Mouse (Mus musculus) ES-Bruce4 (cell line): Measurements from ENCODE around the gene Arhgap18. TPM values are rescaled to one million over a fixed set of nuclear protein-coding genes. Genes with fewer than 3 reads are reported as not detected.
"Not testable (repeated sequence)": the region's sequence is repeated elsewhere in the genome, so short reads cannot be mapped to it uniquely, and the experiment has no call there.

Source experiments
- H3K27ac ChIP-seq: 2 replicates; pipeline ENCODE4 v1.5.1; 2012; ENCODE audit warnings: low read length, inconsistent platforms; ENCODE audit not compliant: insufficient read depth
- H3K27me3 ChIP-seq: 2 replicates; pipeline ENCODE4 v1.6.1; 2012; ENCODE audit warnings: mild to moderate bottlenecking, low read length, inconsistent platforms; ENCODE audit not compliant: control insufficient read depth, poor library complexity, insufficient read depth, severe bottlenecking
- H3K36me3 ChIP-seq: 2 replicates; pipeline ENCODE4 v1.6.1; 2012; ENCODE audit warnings: inconsistent platforms, mild to moderate bottlenecking, low read length, moderate library complexity; ENCODE audit not compliant: control insufficient read depth, poor library complexity, insufficient read depth, severe bottlenecking
- H3K4me1 ChIP-seq: one replicate; pipeline ENCODE4 v1.8.1; 2011; ENCODE audit warnings: low read length; ENCODE audit not compliant: control insufficient read depth, insufficient read depth
- H3K4me3 ChIP-seq: 2 replicates; pipeline ENCODE4 v1.5.1; 2011; ENCODE audit warnings: low read depth, mild to moderate bottlenecking, low read length
- H3K9ac ChIP-seq: 2 replicates; pipeline ENCODE4 v1.6.1; 2012; ENCODE audit warnings: low read depth, mild to moderate bottlenecking, inconsistent platforms; ENCODE audit not compliant: poor library complexity, severe bottlenecking
- H3K9me3 ChIP-seq: replicated peaks from 2 replicates; pipeline ENCODE4 v1.6.1; 2012; ENCODE audit warnings: mild to moderate bottlenecking, low read length, inconsistent platforms; ENCODE audit not compliant: control insufficient read depth, poor library complexity, insufficient read depth, severe bottlenecking
- CTCF ChIP-seq: IDR thresholded peaks from one replicate; pipeline ENCODE4 v1.8.1; 2011; ENCODE audit warnings: low read depth, low read length
- EP300 ChIP-seq: IDR thresholded peaks from 2 replicates; pipeline ENCODE4 v1.6.1; 2011; ENCODE audit warnings: low read depth, low read length; ENCODE audit not compliant: insufficient read depth
- POLR2A ChIP-seq: IDR thresholded peaks from one replicate; pipeline ENCODE4 v1.8.1; 2011; ENCODE audit warnings: low read length; ENCODE audit not compliant: insufficient read depth
- polyA plus RNA-seq: library from polyadenylated mRNA; stranded (reverse); fragments of >200 nt; gene quantifications from 2 replicates; pipeline ENCODE4 v1.2.4, GENCODE M21; 2011; ENCODE audit warnings: low read depth; ENCODE audit not compliant: missing spikeins, insufficient read depth, insufficient read length

Arhgap18 gene
- polyA plus RNA-seq, 1 experiment = 6.9 TPM

DNA sequence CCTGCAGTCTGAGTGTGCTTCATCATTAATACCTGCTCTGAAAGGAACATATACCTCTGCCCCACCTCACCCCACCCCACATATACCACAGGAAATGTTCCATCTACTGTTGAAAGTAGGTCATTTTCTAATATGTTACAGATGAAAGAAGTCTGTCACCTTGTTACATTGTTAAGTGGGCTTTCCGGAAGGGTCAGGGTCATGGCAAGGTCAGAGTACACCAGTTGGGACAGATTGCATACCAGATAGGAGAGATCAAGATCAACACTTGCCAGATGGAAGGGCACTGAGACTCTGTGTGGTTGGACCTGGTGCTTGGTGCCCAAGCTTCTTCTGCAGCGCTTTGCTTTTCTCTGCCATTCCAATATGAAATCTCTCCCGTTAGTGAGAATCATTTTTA lies 158.0 kb downstream of the Arhgap18 start:
- no peak overlapping the region for H3K27ac ChIP-seq
- TF ChIP-seq POLR2A (no peak), CTCF (no peak), EP300 (no peak)
- no peaks in the 10 kb centered on the region for H3K4me1 ChIP-seq
- H3K4me3 ChIP-seq = no peak overlapping the region
- no peak overlapping the region for H3K9ac ChIP-seq
- 0 out of 2 replicates have a peak, but pooled peaks cover 7% of the 10 kb centered on the region for H3K9me3 ChIP-seq
- no peaks in the 10 kb centered on the region for H3K27me3 ChIP-seq
- H3K36me3 ChIP-seq = no peaks in the 10 kb centered on the region

DNA sequence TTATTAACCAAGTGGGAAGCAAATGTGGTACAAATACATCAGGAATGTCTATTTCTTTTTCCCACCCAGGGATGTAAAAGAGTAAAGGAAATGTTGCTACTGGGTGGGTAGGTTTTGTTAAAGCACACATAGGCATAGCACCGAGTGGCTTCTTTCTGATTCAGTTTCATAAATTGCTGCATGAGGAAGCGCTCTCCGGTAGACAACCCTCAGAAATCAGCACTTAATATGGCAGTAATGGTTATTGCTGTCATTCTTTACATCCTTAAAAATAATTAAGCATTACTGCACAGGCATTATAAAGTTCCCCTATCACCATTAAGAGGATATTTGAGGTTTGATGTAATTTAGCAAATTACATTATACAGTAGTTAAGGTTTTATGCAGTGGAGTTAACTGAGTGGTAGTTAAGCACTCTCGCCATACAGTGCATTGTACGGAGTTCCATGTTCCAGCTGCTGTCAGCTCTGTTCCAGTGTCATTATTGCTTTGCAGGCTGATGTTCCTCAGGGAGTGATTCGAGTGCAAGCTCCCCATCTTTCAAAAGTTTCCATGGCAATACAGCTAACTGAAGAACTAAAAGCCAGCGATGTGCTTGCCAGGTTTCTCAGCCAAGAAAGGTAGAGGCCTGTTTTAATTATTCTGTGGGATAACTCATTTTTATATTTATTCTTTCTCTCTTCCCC lies 159.0 kb downstream of the Arhgap18 start:
- Histone ChIP-seq H3K9me3 (0 out of 2 replicates have a peak, but pooled peaks cover 7% of the 10 kb centered on the region), H3K4me3 (no peak overlapping the region), H3K4me1 (no peaks in the 10 kb centered on the region), H3K27ac (no peak overlapping the region), H3K9ac (no peak overlapping the region), H3K27me3 (no peaks in the 10 kb centered on the region), H3K36me3 (no peaks in the 10 kb centered on the region)
- TF ChIP-seq POLR2A (no peak), EP300 (no peak), CTCF (no peak)

DNA sequence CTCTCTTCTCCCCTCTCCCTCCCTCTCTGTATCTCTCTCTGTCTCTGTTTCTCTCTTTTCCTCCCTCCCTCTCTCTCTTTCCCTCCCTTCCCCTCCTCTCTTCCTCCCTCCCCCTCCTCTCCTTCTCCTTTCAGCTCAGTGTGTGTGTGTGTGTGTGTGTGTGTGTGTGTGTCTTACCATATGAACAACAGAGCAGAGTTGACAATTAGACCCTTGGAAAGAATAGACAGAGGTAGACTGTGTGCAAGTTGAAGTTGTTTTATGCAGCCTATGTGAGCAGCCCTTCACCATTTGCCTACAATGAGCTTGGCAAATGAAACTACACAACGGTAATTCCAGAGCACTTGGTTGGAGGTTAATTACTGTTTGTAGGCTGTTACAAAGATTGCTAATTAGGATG lies 159.6 kb downstream of the Arhgap18 start:
- no peak for TF ChIP-seq EP300

DNA sequence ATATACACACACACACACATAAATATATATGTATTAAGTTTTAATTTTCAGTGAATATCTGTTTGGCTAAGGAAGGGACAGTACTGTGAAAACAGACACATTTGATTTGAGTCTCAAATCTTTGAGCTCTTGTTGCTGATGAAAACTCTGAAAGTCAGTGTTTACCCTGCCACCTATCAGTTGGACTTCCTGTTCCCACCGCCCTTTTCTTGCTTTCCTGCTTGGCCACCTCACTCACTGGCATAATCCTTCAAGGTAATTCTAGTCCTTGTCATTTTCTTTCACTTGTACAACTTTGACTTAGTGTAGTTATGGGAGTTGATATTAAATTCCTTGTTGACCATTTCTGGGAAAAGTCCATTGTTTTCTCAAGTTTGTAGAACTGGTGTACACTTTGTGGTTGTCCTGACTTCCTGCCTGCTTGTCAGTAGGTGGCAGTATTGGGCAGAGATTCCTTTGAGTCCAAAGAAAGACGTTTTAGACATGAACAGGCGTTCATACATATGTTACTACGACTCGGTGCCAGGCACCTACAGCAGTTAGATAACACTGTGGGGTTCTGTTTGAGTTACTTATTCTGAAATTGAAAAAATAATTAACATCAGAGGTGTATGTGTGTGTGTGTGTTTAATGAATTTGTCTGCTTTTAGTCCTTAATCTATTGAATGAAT lies 166.2 kb downstream of the Arhgap18 start:
- no peak overlapping the region for H3K4me3 ChIP-seq
- H3K27me3 ChIP-seq = no peaks in the 10 kb centered on the region
- H3K9ac ChIP-seq = no peak overlapping the region
- H3K4me1 ChIP-seq = no peaks in the 10 kb centered on the region
- H3K27ac ChIP-seq = no peak overlapping the region
- no peak for TF ChIP-seq POLR2A
- TF ChIP-seq EP300 = no peak
- TF ChIP-seq CTCF = no peak
- no peaks in the 10 kb centered on the region for H3K9me3 ChIP-seq
- no peaks in the 10 kb centered on the region for H3K36me3 ChIP-seq

More for the DNA sequence above, 159.6 kb downstream of the Arhgap18 start:
- Histone ChIP-seq H3K4me3 (no peak overlapping the region), H3K9me3 (0 out of 2 replicates have a peak, but pooled peaks cover 6% of the 10 kb centered on the region), H3K27me3 (no peaks in the 10 kb centered on the region), H3K9ac (no peak overlapping the region), H3K4me1 (no peaks in the 10 kb centered on the region), H3K36me3 (no peaks in the 10 kb centered on the region), H3K27ac (no peak overlapping the region)

DNA sequence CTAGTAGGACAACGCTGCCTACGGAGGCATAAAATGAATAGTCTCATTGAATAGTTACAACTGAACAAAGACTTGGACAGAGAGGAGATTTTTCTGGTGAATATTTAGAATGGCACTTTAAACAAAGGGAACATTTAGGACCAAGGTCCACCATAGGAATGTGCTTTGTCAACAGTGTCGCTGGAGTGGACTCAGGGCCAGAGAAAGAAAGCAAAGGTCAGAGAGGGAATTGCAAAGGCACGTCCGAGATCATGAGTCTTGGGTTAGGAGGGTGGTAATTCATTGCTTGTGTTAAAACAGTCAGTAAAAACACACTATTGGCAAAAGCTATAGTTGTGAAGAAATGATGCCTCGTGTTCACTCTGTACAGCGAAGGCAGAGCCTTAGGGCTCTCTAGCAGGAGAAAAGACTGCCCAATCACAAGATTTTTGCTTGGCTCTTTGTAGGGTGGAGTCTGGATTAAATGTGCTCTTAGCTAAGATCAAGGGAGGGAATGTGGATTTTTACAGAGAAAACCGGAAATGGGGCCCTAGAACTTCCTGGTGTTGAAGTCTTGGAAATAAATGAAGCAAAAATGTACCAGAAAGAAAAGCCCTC lies 167.3 kb downstream of the Arhgap18 start:
- no peaks in the 10 kb centered on the region for H3K4me1 ChIP-seq
- H3K9ac ChIP-seq = no peak overlapping the region
- TF ChIP-seq EP300 (no peak), POLR2A (no peak), CTCF (no peak)
- H3K9me3 ChIP-seq = no peaks in the 10 kb centered on the region
- no peak overlapping the region for H3K4me3 ChIP-seq
- H3K27ac ChIP-seq = no peak overlapping the region
- no peaks in the 10 kb centered on the region for H3K36me3 ChIP-seq
- no peaks in the 10 kb centered on the region for H3K27me3 ChIP-seq

DNA sequence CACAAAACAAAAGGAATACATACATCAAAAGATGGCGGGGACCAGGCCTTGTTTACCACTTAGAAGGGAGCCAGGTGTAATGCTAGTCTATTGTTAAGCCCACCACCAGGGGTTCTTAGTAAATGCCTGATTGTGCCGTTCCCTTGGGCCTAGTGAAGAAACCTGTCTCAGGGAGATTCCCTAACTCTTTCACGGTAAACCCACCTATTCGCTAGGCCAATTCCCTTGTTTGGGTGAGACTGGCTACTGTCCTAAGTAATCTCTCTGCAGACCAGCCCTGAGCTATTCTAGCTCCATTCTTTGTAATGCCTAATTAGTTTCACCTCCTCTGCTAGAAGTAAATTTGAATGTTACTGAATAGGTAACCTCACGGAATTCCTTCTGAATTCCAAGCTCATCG lies 182.8 kb downstream of the Arhgap18 start:
- not testable (repeated sequence) for H3K36me3 ChIP-seq, H3K9ac ChIP-seq, H3K27ac ChIP-seq, H3K27me3 ChIP-seq, H3K4me3 ChIP-seq, H3K4me1 ChIP-seq
- H3K9me3 ChIP-seq = peaks cover 27% of the 10 kb centered on the region

DNA sequence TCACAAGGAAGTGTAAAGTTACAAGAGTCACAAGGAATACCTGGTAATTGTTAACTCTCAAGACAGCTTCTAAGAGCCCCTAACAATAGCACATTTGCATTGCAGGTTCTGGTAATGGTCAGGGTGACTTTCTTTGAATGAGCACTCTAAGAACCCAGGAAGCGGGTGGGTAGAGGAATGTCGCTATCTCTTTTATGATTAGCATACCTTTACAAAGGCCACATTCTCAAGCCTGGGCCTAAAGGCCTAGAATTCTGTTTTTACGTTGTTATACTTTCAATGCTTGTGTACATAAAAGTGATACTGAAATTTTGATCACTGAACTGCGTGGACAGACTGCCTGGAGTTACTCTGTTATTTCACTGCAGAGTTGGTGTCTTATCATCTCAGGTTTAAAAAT lies 185.2 kb downstream of the Arhgap18 start:
- Histone ChIP-seq H3K27ac (peak overlapping the region; percentile 44; the same call in 1 of the 2 replicates), H3K9me3 (peaks cover 27% of the 10 kb centered on the region)
- not testable (repeated sequence) for H3K36me3 ChIP-seq, H3K9ac ChIP-seq, H3K27me3 ChIP-seq, H3K4me1 ChIP-seq, H3K4me3 ChIP-seq
